Mouse (Mus musculus): ENCODE measurements around the gene N4bp2l2. TPM values are rescaled to one million over a fixed set of nuclear protein-coding genes. Genes with fewer than 3 reads are reported as not detected.
A peak's percentile ranks its signal among the peaks of the same experiment; 100 is the strongest.

Gene N4bp2l2
- polyA plus RNA-seq, 1 experiment from 2014 or later, result 38.0 TPM

DNA sequence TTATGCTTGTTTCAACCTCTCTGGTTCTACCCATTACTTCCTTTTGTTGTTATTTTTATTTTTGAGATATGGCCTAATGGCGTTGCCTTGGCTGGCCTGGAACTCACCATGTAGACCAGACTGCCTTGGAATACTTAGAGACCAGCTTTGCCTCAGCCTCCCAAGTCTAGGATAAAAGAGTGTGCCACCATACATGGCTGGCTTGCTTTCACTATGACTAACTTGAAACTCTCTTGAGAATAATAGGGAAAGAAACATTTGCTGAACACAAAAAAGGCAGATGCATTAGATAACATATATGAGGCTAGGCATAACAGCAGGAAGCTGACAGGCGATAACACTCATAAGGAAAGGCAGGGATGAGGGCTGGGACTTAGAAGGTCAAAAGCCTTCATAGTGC lies 51.9 kb downstream of the N4bp2l2 start:
- H3K27ac ChIP-seq (ENCODE audit: poor library complexity, severe bottlenecking), result no peak overlapping the region
- H3K4me3 ChIP-seq, result no peak overlapping the region
- WGBS, result 68% methylated on average over 2 of the region's 2 CpGs
- peaks cover 7% of the 10 kb centered on the region for H3K36me3 ChIP-seq
- H3K9ac ChIP-seq, result no peak overlapping the region
- H3K4me1 ChIP-seq (replicated peaks), result no peaks in the 10 kb centered on the region
- no peaks in the 10 kb centered on the region for H3K27me3 ChIP-seq (replicated peaks)
- H3K9me3 ChIP-seq (replicated peaks), result no peaks in the 10 kb centered on the region
- ATAC-seq (ENCODE audit: insufficient number of reproducible peaks, low FRiP score), result no peak
- no peak overlapping the region for H3K4me2 ChIP-seq

DNA sequence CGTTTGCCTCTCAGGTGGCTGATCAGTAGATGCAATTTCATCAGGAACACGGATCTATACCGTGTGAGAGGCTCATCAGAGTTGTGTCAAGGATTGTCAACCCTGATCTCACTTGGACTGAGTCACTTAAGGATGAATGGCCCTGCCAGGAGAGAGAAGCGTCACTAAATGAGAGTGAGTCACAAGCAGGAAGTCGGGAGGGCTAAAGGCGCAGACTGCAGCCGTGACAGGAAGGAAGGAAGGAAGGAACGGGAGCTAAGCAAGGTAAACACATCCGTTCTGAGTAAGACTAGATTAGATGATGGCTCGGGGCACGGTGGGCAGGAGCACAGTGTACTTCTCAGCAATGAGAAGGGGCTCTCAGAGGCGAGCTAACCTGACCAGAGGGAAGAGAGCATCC lies 54.3 kb downstream of the N4bp2l2 start:
- peaks cover 22% of the 10 kb centered on the region for H3K36me3 ChIP-seq
- 59% methylated on average over 12 of the region's 12 CpGs for WGBS

DNA sequence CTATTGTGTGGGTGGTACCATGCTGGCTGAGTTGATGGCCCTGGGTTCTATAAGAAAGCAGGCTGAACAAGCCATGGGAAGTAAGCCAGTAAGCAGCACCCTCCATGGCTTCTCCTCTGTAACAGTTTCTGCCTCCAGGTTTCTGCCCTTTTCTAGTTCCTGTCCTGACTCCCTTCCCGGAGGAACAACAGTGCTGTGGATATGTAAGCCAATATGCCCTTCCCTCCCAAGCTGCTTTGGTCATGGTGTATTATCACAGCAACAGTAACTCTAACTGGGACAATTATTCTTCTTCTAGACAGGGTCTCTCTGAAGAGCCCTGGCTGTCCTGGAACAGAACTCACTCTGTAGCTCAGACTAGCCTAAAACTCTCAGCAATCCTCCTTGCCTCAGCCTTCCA lies 54.8 kb downstream of the N4bp2l2 start:
- no peak overlapping the region for H3K4me3 ChIP-seq
- H3K9ac ChIP-seq, result no peak overlapping the region
- WGBS, result 87% methylated on average over 1 of the region's 1 CpGs
- no peak for ATAC-seq (ENCODE audit: insufficient number of reproducible peaks, low FRiP score)
- H3K9me3 ChIP-seq (replicated peaks), result 0 out of 2 replicates have a peak, but pooled peaks cover 2% of the 10 kb centered on the region
- no peaks in the 10 kb centered on the region for H3K4me1 ChIP-seq (replicated peaks)
- H3K27me3 ChIP-seq (replicated peaks), result no peaks in the 10 kb centered on the region
- H3K27ac ChIP-seq (ENCODE audit: poor library complexity, severe bottlenecking), result no peak overlapping the region
- H3K4me2 ChIP-seq, result no peak overlapping the region
- peaks cover 27% of the 10 kb centered on the region for H3K36me3 ChIP-seq

More for the DNA sequence above, 54.3 kb downstream of the N4bp2l2 start:
- ATAC-seq (ENCODE audit: insufficient number of reproducible peaks, low FRiP score), result 0 out of 2 replicates have a peak, but pooled peaks have one; percentile 39
- Histone ChIP-seq H3K4me2 (0 out of 2 replicates have a peak overlapping the region, but pooled peaks have one; percentile 19), H3K27ac (ENCODE audit: poor library complexity, severe bottlenecking) (no peak overlapping the region), H3K4me3 (no peak overlapping the region), H3K4me1 (replicated peaks) (no peaks in the 10 kb centered on the region), H3K9me3 (replicated peaks) (no peaks in the 10 kb centered on the region), H3K9ac (no peak overlapping the region), H3K27me3 (replicated peaks) (no peaks in the 10 kb centered on the region)

GRCm38 (mm10) chr5:150607631-150608030 lies 58.4 kb downstream of the N4bp2l2 start:
- Histone ChIP-seq H3K4me1 (replicated peaks) (no peaks in the 10 kb centered on the region), H3K4me3 (no peak overlapping the region), H3K27me3 (replicated peaks) (no peaks in the 10 kb centered on the region), H3K9me3 (replicated peaks) (0 out of 2 replicates have a peak, but pooled peaks cover 3% of the 10 kb centered on the region), H3K27ac (ENCODE audit: poor library complexity, severe bottlenecking) (no peak overlapping the region), H3K36me3 (peaks cover 31% of the 10 kb centered on the region), H3K9ac (no peak overlapping the region), H3K4me2 (no peak overlapping the region)
- 91% methylated on average over 8 of the region's 8 CpGs for WGBS
- ATAC-seq (ENCODE audit: insufficient number of reproducible peaks, low FRiP score), result no peak

DNA sequence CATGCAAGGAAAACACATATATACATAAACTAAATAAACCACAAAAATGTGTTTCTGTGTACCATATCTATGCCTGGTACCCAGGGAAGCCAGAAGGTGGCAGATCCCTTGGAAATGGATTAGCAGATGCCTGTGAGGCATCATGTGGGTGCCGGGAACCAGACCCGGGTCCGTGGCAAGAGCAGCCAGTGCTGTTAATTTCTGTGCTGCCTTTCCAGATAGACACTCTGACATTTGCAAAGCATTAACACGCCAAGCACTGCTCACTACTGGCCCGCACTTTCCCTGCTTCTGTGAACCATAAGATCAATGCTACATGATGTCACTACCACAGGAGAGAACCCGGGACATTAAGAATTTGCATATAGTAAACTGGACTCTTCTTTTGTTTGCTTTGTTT lies 59.9 kb downstream of the N4bp2l2 start:
- H3K27me3 ChIP-seq (replicated peaks), result no peaks in the 10 kb centered on the region
- H3K36me3 ChIP-seq, result peaks cover 36% of the 10 kb centered on the region
- H3K4me3 ChIP-seq, result no peak overlapping the region
- H3K9me3 ChIP-seq (replicated peaks), result 0 out of 2 replicates have a peak, but pooled peaks cover 3% of the 10 kb centered on the region
- 90% methylated on average over 6 of the region's 6 CpGs for WGBS
- H3K9ac ChIP-seq, result no peak overlapping the region
- H3K27ac ChIP-seq (ENCODE audit: poor library complexity, severe bottlenecking), result no peak overlapping the region
- no peak for ATAC-seq (ENCODE audit: insufficient number of reproducible peaks, low FRiP score)
- no peaks in the 10 kb centered on the region for H3K4me1 ChIP-seq (replicated peaks)
- no peak overlapping the region for H3K4me2 ChIP-seq

DNA sequence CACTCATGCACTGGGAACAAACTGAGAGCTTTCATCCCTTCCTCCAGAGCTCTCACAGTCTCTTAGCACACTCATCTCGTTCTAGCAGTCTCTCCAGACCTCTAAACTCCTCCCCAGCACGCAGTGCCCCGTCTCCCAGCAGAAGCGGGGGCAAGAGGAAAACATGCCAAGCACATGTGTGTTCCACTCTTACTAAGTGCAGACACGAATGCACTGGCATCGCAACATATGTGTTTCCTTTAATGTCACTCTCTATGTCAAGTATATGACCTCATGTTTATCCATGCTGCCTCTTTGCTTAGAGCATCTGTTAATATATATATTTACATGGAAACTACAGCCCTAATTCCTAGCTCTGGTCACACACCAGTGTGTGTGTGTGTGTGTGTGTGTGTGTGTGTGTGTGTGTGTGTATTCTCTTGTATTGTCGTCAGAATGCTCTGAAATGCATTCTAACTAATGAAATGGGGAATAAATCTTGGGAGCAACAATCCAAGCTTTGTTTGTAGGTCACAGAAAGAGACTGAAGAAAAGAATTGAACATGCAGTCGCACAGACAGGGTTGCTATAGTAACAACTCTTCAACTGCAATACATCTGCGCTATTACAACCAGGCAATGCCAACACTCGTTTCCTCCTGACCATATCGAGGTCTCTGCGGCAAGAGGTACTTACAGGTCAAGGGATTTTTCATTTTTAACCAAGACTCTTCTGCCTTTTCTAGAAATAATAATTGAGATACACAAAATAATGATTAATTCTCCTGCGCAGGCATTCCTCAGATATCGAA lies 64.3 kb downstream of the N4bp2l2 start:
- WGBS, result 85% methylated on average over 14 of the region's 14 CpGs
- no peak overlapping the region for H3K4me3 ChIP-seq
- H3K27ac ChIP-seq (ENCODE audit: poor library complexity, severe bottlenecking), result no peak overlapping the region
- H3K4me2 ChIP-seq, result no peak overlapping the region
- 0 out of 2 replicates have a peak, but pooled peaks cover 3% of the 10 kb centered on the region for H3K27me3 ChIP-seq (replicated peaks)
- no peak overlapping the region for H3K9ac ChIP-seq
- H3K4me1 ChIP-seq (replicated peaks), result peaks cover 12% of the 10 kb centered on the region
- ATAC-seq (ENCODE audit: insufficient number of reproducible peaks, low FRiP score), result no peak
- 0 out of 2 replicates have a peak, but pooled peaks cover 3% of the 10 kb centered on the region for H3K9me3 ChIP-seq (replicated peaks)
- peaks cover 14% of the 10 kb centered on the region for H3K36me3 ChIP-seq

GRCm38 (mm10) chr5:150600554-150601440 lies 65.2 kb downstream of the N4bp2l2 start:
- 70% methylated on average over 20 of the region's 20 CpGs for WGBS
- Histone ChIP-seq H3K9me3 (replicated peaks) (no peaks in the 10 kb centered on the region), H3K4me2 (no peak overlapping the region), H3K27ac (ENCODE audit: poor library complexity, severe bottlenecking) (no peak overlapping the region), H3K9ac (no peak overlapping the region), H3K36me3 (peaks cover 5% of the 10 kb centered on the region), H3K4me3 (no peak overlapping the region), H3K27me3 (replicated peaks) (0 out of 2 replicates have a peak, but pooled peaks cover 9% of the 10 kb centered on the region), H3K4me1 (replicated peaks) (peaks cover 12% of the 10 kb centered on the region)
- no peak for ATAC-seq (ENCODE audit: insufficient number of reproducible peaks, low FRiP score)

DNA sequence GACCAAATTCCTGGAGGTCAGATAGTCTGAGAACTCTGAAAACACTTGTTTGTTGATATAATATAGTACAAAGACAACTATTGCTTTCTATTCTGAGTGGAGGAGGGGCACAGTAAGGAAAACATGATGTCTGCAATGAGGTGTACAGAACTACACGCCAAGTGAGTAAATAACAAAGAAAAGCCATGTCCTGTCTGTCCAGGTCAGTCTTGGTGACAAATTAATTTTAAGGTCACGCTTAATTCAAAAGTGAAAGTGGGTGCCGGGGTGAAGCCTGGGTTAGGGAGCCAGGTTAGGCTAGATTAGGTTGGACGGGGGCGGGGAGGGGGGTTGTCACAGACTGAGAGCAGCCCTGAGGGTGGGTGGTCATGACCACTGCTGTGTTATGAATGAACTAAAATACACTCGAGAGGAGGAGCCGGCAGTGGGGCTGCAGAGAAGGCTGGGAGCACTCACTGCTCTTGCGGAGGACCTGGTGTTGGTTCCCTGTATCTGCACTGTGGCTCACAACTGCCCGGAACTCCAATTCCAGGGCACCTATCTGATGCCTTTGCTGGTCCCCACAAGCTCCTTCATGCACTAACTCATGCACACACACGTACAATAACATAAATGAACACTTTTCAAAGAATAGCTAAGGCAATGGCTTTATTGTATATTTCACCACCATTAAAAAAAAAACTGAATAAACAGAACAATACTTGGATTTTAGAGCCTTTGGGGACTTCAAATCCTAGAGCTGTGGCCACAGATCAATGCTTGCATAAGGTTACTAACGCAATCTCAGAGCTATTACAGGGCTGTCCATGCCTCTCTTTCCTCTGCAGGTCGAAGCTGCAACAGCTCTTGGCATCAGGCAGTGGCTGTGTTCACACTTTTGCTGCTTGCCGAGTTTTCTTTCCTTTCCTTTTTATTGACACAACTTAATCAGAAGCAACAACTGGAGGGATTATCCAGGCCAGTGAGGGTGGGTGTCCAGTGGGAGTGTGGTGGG lies 66.4 kb downstream of the N4bp2l2 start:
- Histone ChIP-seq H3K9me3 (replicated peaks) (no peaks in the 10 kb centered on the region), H3K27me3 (replicated peaks) (peaks cover 14% of the 10 kb centered on the region), H3K27ac (ENCODE audit: poor library complexity, severe bottlenecking) (no peak overlapping the region), H3K36me3 (peaks cover 5% of the 10 kb centered on the region; the same call in 1 of the 2 replicates), H3K4me2 (no peak overlapping the region), H3K9ac (no peak overlapping the region), H3K4me3 (no peak overlapping the region), H3K4me1 (replicated peaks) (peaks cover 16% of the 10 kb centered on the region)
- ATAC-seq (ENCODE audit: insufficient number of reproducible peaks, low FRiP score), result no peak
- 71% methylated on average over 13 of the region's 13 CpGs for WGBS

GRCm38 (mm10) chr5:150598202-150599119 lies 67.5 kb downstream of the N4bp2l2 start:
- Histone ChIP-seq H3K4me1 (replicated peaks) (peaks cover 18% of the 10 kb centered on the region), H3K36me3 (peaks cover 5% of the 10 kb centered on the region; the same call in 1 of the 2 replicates), H3K27ac (ENCODE audit: poor library complexity, severe bottlenecking) (no peak overlapping the region), H3K9ac (no peak overlapping the region), H3K9me3 (replicated peaks) (no peaks in the 10 kb centered on the region), H3K4me3 (no peak overlapping the region), H3K27me3 (replicated peaks) (peaks cover 15% of the 10 kb centered on the region), H3K4me2 (no peak overlapping the region)
- no peak for ATAC-seq (ENCODE audit: insufficient number of reproducible peaks, low FRiP score)
- 60% methylated on average over 21 of the region's 21 CpGs for WGBS

Data from heart, embryonic 12.5 days (tissue).